Mouse (Mus musculus) liver, adult (tissue): ENCODE data around the gene Mars.

Experiments used
- GATA4 ChIP-seq: IDR thresholded peaks from 2 replicates; pipeline ENCODE4 v1.6.1; 2014; ENCODE audit warnings: mild to moderate bottlenecking, low read length; ENCODE audit not compliant: insufficient replicate concordance

Gene Mars

GRCm38 (mm10) chr10:127340577-127341359 is 29.2 kb upstream of the Mars start:
- no peak for TF ChIP-seq GATA4

GRCm38 (mm10) chr10:127339683-127340576 is 28.3 kb upstream of the Mars start:
- no peak for TF ChIP-seq GATA4

- TF ChIP-seq GATA4: no peak
These were observed 27.5 kb upstream of the Mars start for GRCm38 (mm10) chr10:127338930-127339682.

GRCm38 (mm10) chr10:127337536-127338099 is 26.0 kb upstream of the Mars start:
- no peak for TF ChIP-seq GATA4

GRCm38 (mm10) chr10:127336952-127337351 is 25.4 kb upstream of the Mars start:
- no peak for TF ChIP-seq GATA4

GRCm38 (mm10) chr10:127335271-127335670 is 23.7 kb upstream of the Mars start:
- TF ChIP-seq GATA4: no peak

- no peak for TF ChIP-seq GATA4
These were observed 21.6 kb upstream of the Mars start for GRCm38 (mm10) chr10:127333152-127333551.

- TF ChIP-seq GATA4: no peak
These were observed 20.8 kb upstream of the Mars start for GRCm38 (mm10) chr10:127332211-127332874.

- TF ChIP-seq GATA4: no peak
These were observed 18.6 kb upstream of the Mars start for GRCm38 (mm10) chr10:127330212-127330611.

GRCm38 (mm10) chr10:127327461-127328145 is 16.0 kb upstream of the Mars start:
- no peak for TF ChIP-seq GATA4

GRCm38 (mm10) chr10:127326828-127327227 is 15.2 kb upstream of the Mars start:
- no peak for TF ChIP-seq GATA4

GRCm38 (mm10) chr10:127326017-127326801 is 14.6 kb upstream of the Mars start:
- no peak for TF ChIP-seq GATA4

GRCm38 (mm10) chr10:127325454-127326016 is 13.9 kb upstream of the Mars start:
- no peak for TF ChIP-seq GATA4

- TF ChIP-seq GATA4: no peak
These were observed 12.9 kb upstream of the Mars start for GRCm38 (mm10) chr10:127324495-127324894.
